Mouse (Mus musculus) heart, embryonic 12.5 days (tissue): Measurements from ENCODE around the gene Gabre. TPM values are rescaled to one million over a fixed set of nuclear protein-coding genes. Genes with fewer than 3 reads are reported as not detected.

Source experiments
- ATAC-seq: fragments of 200-750 bp; cut with Nextera tagmentation; 2 replicates; pipeline ENCODE4 v1.8.0; 2017; ENCODE audit warnings: moderate TSS enrichment, moderate library complexity; ENCODE audit not compliant: insufficient number of reproducible peaks, low FRiP score
- H3K27ac ChIP-seq: fragments of 300-500 bp; sonication (generic); 2 replicates; pipeline ENCODE4 v1.5.1; 2016; ENCODE audit warnings: mild to moderate bottlenecking, moderate library complexity; ENCODE audit not compliant: poor library complexity, severe bottlenecking
- H3K27me3 ChIP-seq: fragments of 300-500 bp; sonication (generic); replicated peaks from 2 replicates; pipeline ENCODE4 v1.6.1; 2016; ENCODE audit warnings: mild to moderate bottlenecking, moderate library complexity
- H3K36me3 ChIP-seq: fragments of 300-500 bp; sonication (generic); 2 replicates; pipeline ENCODE4 v1.6.1; 2016; ENCODE audit warnings: mild to moderate bottlenecking, moderate library complexity
- H3K4me1 ChIP-seq: fragments of 300-500 bp; sonication (generic); replicated peaks from 2 replicates; pipeline ENCODE4 v1.6.1; 2016; ENCODE audit warnings: mild to moderate bottlenecking
- H3K4me2 ChIP-seq: fragments of 300-500 bp; sonication (generic); 2 replicates; pipeline ENCODE4 v1.6.1; 2016; ENCODE audit warnings: mild to moderate bottlenecking, moderate library complexity
- H3K4me3 ChIP-seq: fragments of 300-500 bp; sonication (generic); 2 replicates; pipeline ENCODE4 v1.5.1; 2016; ENCODE audit warnings: mild to moderate bottlenecking
- H3K9ac ChIP-seq: fragments of 300-500 bp; sonication (generic); 2 replicates; pipeline ENCODE4 v1.6.1; 2016; ENCODE audit warnings: mild to moderate bottlenecking, moderate library complexity
- H3K9me3 ChIP-seq: fragments of 300-500 bp; sonication (generic); replicated peaks from 2 replicates; pipeline ENCODE4 v1.6.1; 2016; ENCODE audit warnings: mild to moderate bottlenecking, moderate library complexity
- WGBS: fragments of 180-500 bp; shearing (Covaris S2); methylation state at CpG from one replicate; pipeline ENCODE4 v1.1.7; 2016; 5-methylcytosine and 5-hydroxymethylcytosine counted together
- microRNA counts: library from miRNA; unstranded; fragments of <30 nt; microRNA quantifications from one replicate; lab custom pipeline; 2017
- microRNA-seq: library from miRNA; unstranded; fragments of <30 nt; microRNA quantifications from one replicate; pipeline ENCODE4, GENCODE M21; 2017
- polyA plus RNA-seq: library from polyadenylated mRNA; unstranded; fragments of >200 nt; fragmentation: Nextera tagmentation; extraction: Ambion mirVana; gene quantifications from 2 replicates; pipeline ENCODE4 v1.2.1, GENCODE M21; 2016

The Gabre gene
- polyA plus RNA-seq: 1.6 and 3.0 TPM in 2 replicates

- H3K27ac ChIP-seq: peak within 1 kb of the TSS; percentile 11; the same call in 1 of the 2 replicates
- H3K4me3 ChIP-seq: peak within 1 kb of the TSS; percentile 56
- no peaks in the 10 kb centered on the region for H3K36me3 ChIP-seq
- no peaks in the 10 kb centered on the region for H3K4me1 ChIP-seq
- no peaks in the 10 kb centered on the region for H3K27me3 ChIP-seq
- peak within 1 kb of the TSS; percentile 77 for H3K4me2 ChIP-seq
- peak within 1 kb of the TSS; percentile 13; the same call in 1 of the 2 replicates for H3K9ac ChIP-seq
- no peaks in the 10 kb centered on the region for H3K9me3 ChIP-seq
- 23% methylated on average over 24 of the region's 36 CpGs for WGBS
- ATAC-seq: peak; percentile 79
These were observed at the start of gene Gabre for GRCm38 (mm10) chrX:72274659-72275371. Gene Gabre, minus strand, starts transcription at chrX:72274803.

DNA sequence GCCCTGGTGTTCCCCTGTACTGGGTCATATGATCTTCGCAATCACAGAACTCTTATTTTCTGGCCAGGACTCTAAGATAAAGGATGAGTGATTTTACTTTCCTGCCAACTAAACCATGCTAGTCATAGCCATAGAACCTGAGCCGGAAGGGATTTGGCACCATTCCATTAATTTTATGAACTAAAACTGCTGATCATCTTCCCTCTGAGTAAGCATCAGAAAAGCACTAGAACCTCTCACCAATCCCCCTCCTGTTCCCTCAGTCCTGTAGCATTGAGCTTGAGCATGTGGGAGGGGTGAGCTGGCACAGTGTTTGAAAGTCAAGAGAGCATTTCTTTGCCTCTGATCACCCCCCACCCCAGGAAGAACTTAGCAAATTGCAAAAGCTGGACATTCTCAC lies 23.2 kb upstream of the Gabre start:
- Histone ChIP-seq H3K4me3 (no peak overlapping the region), H3K4me1 (no peaks in the 10 kb centered on the region), H3K36me3 (no peaks in the 10 kb centered on the region), H3K27me3 (no peaks in the 10 kb centered on the region), H3K9ac (no peak overlapping the region), H3K27ac (no peak overlapping the region), H3K9me3 (no peaks in the 10 kb centered on the region), H3K4me2 (no peak overlapping the region)
- no peak for ATAC-seq
- 67% methylated on average over 2 of the region's 2 CpGs for WGBS

- H3K9me3 ChIP-seq: no peaks in the 10 kb centered on the region
- no peaks in the 10 kb centered on the region for H3K36me3 ChIP-seq
- H3K4me2 ChIP-seq: peak overlapping the region; percentile 77
- no peaks in the 10 kb centered on the region for H3K27me3 ChIP-seq
- no peak overlapping the region for H3K27ac ChIP-seq
- H3K4me3 ChIP-seq: peak overlapping the region; percentile 56; the same call in 1 of the 2 replicates
- H3K4me1 ChIP-seq: no peaks in the 10 kb centered on the region
- no peak for ATAC-seq
- H3K9ac ChIP-seq: no peak overlapping the region
- 69% methylated on average over 1 of the region's 1 CpGs for WGBS
These were observed 715 bp upstream of the Gabre start for GRCm38 (mm10) chrX:72275372-72275663.

- Histone ChIP-seq H3K4me3 (peak overlapping the region; percentile 56), H3K27ac (peak overlapping the region; percentile 11; the same call in 1 of the 2 replicates), H3K9ac (peak overlapping the region; percentile 13; the same call in 1 of the 2 replicates), H3K36me3 (no peaks in the 10 kb centered on the region), H3K9me3 (no peaks in the 10 kb centered on the region), H3K4me2 (peak overlapping the region; percentile 77), H3K27me3 (no peaks in the 10 kb centered on the region), H3K4me1 (no peaks in the 10 kb centered on the region)
- peak; percentile 51 for ATAC-seq
- 21% methylated on average over 27 of the region's 27 CpGs for WGBS
These were observed 491 bp downstream of the Gabre start for GRCm38 (mm10) chrX:72273966-72274658.

DNA sequence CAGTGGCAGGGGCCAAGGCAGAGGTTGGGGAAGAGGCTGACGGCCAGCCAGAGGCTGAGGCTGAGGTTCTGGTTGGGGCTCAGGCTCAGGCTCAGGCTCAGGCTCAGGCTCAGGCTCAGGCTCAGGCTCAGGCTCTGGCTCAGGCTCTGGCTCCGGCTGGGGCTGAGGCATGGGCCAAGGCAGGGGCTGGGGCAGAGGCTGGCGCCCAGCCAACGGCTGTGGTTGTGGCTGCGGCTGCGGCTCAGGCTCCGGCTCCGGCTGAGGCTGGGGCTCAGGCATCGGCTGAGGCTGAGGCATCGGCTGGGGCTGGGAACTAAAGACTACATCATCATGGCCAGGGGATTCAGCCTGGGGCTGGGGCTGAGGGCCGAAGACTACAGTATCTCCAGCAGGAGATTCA lies 4.0 kb downstream of the Gabre start:
- 82% methylated on average over 11 of the region's 11 CpGs for WGBS
- no peaks in the 10 kb centered on the region for H3K36me3 ChIP-seq
- no peak overlapping the region for H3K4me3 ChIP-seq

DNA sequence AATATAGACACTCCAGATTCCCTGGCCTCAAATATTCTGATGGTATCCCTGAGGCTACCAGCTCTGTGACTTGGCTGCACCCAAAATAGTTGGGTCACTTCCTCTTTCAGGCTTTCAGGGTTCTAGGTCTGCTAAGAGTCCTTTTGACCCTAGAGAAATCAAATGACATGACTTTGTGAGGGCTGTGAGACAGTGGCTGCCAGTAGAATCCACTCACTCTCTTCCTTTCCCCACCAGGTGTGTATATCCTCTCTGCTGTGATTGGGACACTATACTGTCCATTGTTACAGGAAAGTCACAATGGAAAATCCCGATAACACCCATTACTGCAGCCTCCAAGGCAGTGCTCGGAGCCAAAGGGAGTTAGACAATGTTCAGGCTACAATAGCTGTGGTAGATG lies 52.9 kb downstream of the Gabre start, which contains the start of gene Magea4:
Magea4 (plus strand) TSS at position 301 of the 400 bp plus-strand sequence.
- 0 out of 2 replicates have a peak, but pooled peaks cover 3% of the 10 kb centered on the region for H3K9me3 ChIP-seq
- no peak for ATAC-seq
- no peaks in the 10 kb centered on the region for H3K4me1 ChIP-seq
- H3K4me3 ChIP-seq: no peak within 1 kb of the TSS
- H3K4me2 ChIP-seq: no peak within 1 kb of the TSS
- H3K27ac ChIP-seq: no peak within 1 kb of the TSS
- no peaks in the 10 kb centered on the region for H3K27me3 ChIP-seq
- H3K36me3 ChIP-seq: no peaks in the 10 kb centered on the region
- H3K9ac ChIP-seq: no peak within 1 kb of the TSS
- 67% methylated on average over 2 of the region's 2 CpGs for WGBS

More for the DNA sequence above, 4.0 kb downstream of the Gabre start:
- no peak for ATAC-seq
- no peaks in the 10 kb centered on the region for H3K4me1 ChIP-seq
- no peak overlapping the region for H3K27ac ChIP-seq
- no peaks in the 10 kb centered on the region for H3K9me3 ChIP-seq
- H3K4me2 ChIP-seq: no peak overlapping the region
- H3K27me3 ChIP-seq: no peaks in the 10 kb centered on the region
- no peak overlapping the region for H3K9ac ChIP-seq

MicroRNAs within 50 kb of the gene (microRNA counts, 519-probe panel; counts per million panel counts)
- microRNA mmu-miR-224 (lab: Ali Mortazavi, UCI): not detected
- not detected for microRNA mmu-miR-452 (lab: Ali Mortazavi, UCI)

Small RNA genes within 50 kb of the gene (microRNA-seq; reads per million reads assigned to microRNA genes)
- gene Mir224 (375 reads per million, percentile 70 among the genes with 10 or more reads in this experiment), gene Mir452 (58.9 reads per million, percentile 45 among the genes with 10 or more reads in this experiment)

Other genes with a start within 250 kb of the Gabre start
- gene Magea4, start 52.8 kb downstream of the Gabre start, polyA plus RNA-seq: not detected in 2 replicates
- not detected in 2 replicates for gene Magea10, start 112.1 kb upstream of the Gabre start, polyA plus RNA-seq